Mouse (Mus musculus) spleen, adult 2 months (tissue): ENCODE measurements around the gene Creb5.

ENCODE experiments used
- CTCF ChIP-seq: fragments of 200-500 bp; IDR thresholded peaks from 2 replicates; pipeline ENCODE4 v1.5.1; 2011; ENCODE audit warnings: mild to moderate bottlenecking, inconsistent platforms; ENCODE audit not compliant: insufficient read depth, insufficient read length, insufficient replicate concordance; ENCODE audit errors: extremely low read depth
- POLR2A ChIP-seq: fragments of 200-500 bp; IDR thresholded peaks from 2 replicates; pipeline ENCODE4 v1.6.1; 2011; ENCODE audit warnings: low read depth, low read length, inconsistent platforms

DNA sequence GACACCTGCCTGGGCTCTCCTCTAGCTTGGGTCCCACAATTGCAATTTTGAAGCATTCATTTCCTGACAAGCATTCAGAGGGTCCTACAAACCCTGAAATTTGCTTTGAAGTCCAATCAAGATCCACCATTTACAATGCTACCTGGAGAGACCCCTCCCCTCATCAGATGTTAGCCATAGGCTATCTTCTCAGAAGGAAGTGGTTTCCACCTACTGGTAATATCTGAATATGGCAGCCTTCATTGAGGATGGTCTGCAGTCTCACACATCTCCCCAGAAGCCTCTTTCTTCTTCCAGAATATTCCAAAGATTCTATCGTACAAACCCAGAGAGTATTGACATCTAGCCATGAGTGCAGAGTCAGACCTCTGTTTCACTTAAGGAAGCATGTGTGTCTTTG lies 362.7 kb downstream of the Creb5 start:
- TF ChIP-seq CTCF (no peak), POLR2A (no peak)
